Mouse (Mus musculus) brain, adult 10 weeks (tissue): ENCODE results near the gene Sppl2a. TPM values are rescaled to one million over a fixed set of nuclear protein-coding genes. Genes with fewer than 3 reads are reported as not detected.

Experiments
- polyA plus RNA-seq: library from polyadenylated mRNA; stranded (reverse); fragments of 350-450 nt; fragmentation: Illumina TruSeq; extraction: RNeasy Lipid Tissue Mini Kit (QIAGEN cat#74804); gene quantifications from one replicate; pipeline ENCODE4 v1.2.3, GENCODE M21; 2015; ENCODE audit warnings: low read depth, low replicate concordance

The Sppl2a gene
- 27.0 TPM for polyA plus RNA-seq

DNA sequence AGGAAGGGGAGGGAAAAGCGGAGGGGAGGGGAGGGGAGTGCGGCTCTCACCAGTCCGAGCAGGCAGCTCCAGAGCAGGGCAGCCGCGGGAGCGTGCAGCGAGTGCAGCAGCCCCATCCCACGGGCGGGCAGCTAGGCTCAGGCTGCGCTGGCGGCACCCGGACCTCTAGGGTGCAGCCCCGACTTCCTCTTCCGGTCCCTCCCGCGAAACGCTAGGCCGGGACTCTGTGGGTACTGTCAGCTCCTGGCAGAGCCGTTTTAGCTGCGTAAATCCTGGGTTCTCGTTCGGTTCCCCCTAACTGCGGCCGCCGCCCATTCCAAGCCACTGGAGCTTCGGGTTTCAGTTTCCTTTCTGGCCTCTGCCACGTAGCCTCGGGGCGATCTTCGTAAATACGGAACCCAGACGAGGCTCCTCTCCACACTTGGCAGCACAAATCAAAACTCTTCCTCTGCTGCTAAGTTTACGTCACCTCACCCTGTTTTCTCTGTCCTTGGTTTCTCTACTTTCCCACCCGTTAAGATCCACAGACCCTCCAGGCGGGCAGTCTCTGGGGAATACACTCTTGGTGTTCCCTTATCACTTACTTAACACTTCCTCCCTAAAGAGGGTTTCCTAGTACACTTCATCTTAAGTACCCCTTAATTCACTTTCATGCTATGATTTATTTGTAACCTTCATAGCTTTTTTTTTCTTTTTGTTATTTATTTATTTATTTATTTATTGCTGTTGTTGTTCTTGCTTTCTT is at the start of gene Sppl2a:
Gene Sppl2a (minus strand): TSS at position 339 of the 745 bp plus-strand sequence.

DNA sequence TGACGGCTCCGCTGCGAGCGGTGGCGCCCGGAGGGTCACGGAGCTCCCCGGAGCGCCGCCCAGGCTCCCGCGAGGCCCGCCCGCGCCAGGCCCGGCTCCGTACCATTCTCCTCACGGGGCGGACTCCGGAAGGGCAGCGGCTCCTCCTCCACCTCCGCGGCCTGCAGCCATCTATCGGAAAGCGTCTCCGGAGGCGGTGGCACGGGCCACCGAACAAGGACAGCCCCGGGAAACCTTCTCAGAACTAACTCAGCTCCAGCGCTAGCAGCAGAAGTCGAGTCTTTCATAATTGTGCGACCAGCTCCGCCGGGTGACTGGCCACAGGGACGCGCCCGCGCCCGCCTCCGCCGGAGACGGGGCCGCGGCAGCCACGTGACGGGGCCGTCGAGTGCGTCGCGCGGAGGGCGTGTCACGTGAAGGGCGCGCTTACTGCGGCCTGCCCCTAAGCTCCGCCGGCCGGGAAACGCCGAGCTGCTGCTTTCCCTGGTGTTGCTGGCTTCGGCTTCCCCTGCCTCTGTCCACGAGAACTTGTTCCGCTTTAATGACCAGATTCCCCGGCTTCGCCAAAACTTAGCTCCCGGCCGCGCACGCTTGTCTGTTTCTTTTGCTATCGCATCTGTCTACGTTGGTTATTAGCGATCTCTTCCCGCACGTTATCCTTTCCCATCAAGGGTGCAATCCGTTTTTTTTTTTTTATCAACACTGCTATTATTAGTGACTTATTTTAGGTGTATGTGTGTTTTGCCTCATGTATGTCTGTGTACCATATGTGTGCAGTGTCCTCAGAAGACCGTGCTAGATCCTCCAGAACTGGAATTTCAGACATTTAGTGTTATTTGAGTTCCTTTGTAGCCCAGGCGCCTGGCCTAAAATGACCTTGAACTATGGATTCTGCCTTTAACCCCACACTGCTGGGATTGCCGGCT is 56.9 kb downstream of the Sppl2a start, which contains the start of gene Trpm7:
Gene Trpm7 (minus strand): TSS at position 360 of the 926 bp plus-strand sequence.

Other genes with a start within 250 kb of the Sppl2a start
- 40.4 TPM for gene Usp8, start 225.9 kb downstream of the Sppl2a start, polyA plus RNA-seq
- gene Usp50, start 149.8 kb downstream of the Sppl2a start, polyA plus RNA-seq = 0.45 TPM
- 25.7 TPM for gene Trpm7, start 57.0 kb downstream of the Sppl2a start, polyA plus RNA-seq
- 9.2 TPM for gene Ap4e1, start 75.5 kb upstream of the Sppl2a start, polyA plus RNA-seq
- gene Blvra, start 137.4 kb upstream of the Sppl2a start, polyA plus RNA-seq = 44.8 TPM
- 2.0 TPM for gene Ncaph, start 200.7 kb upstream of the Sppl2a start, polyA plus RNA-seq
- 1.8 TPM for gene Itpripl1, start 210.2 kb upstream of the Sppl2a start, polyA plus RNA-seq